Mouse (Mus musculus) embryonic fibroblast, embryonic 13.5 days (primary cell): Measurements from ENCODE around the gene Ppm1j.
"Not testable (repeated sequence)": the region's sequence is repeated elsewhere in the genome, so short reads cannot be mapped to it uniquely, and the experiment has no call there.

ENCODE experiments used
- CTCF ChIP-seq: IDR thresholded peaks from 2 replicates; pipeline ENCODE4 v1.5.1; 2011; ENCODE audit warnings: mild to moderate bottlenecking, control low read depth, low read length, moderate library complexity, borderline replicate concordance; ENCODE audit not compliant: insufficient read depth
- POLR2A ChIP-seq: IDR thresholded peaks from 2 replicates; pipeline ENCODE4 v1.6.1; 2011; ENCODE audit warnings: low read depth, mild to moderate bottlenecking, control low read depth, low read length, moderate library complexity

- not testable (repeated sequence) for TF ChIP-seq CTCF, POLR2A
Measured at GRCm38 (mm10) chr3:104762103-104762863, 18.6 kb upstream of the Ppm1j start.
